Mouse (Mus musculus) liver, embryonic 13.5 days (tissue): ENCODE data around the gene Gm49322. TPM values are rescaled to one million over a fixed set of nuclear protein-coding genes. Genes with fewer than 3 reads are reported as not detected.
A peak's percentile ranks its signal among the peaks of the same experiment; 100 is the strongest.

ENCODE experiments used
- ATAC-seq: fragments of 200-750 bp; cut with Nextera tagmentation; 2 replicates; pipeline ENCODE4 v1.8.0; 2017; ENCODE audit warnings: low read depth, mild to moderate bottlenecking, moderate number of reproducible peaks, moderate library complexity
- DNase-seq: peaks from one replicate; pipeline ENCODE4 v3.0.0; 2022
- H3K27ac ChIP-seq: fragments of 300-500 bp; sonication (generic); 2 replicates; pipeline ENCODE4 v1.5.1; 2015; ENCODE audit warnings: moderate library complexity, mild to moderate bottlenecking, inconsistent platforms
- H3K27me3 ChIP-seq: fragments of 300-500 bp; sonication (generic); 2 replicates; pipeline ENCODE4 v1.6.1; 2015; ENCODE audit warnings: mild to moderate bottlenecking, inconsistent platforms
- H3K36me3 ChIP-seq: fragments of 300-500 bp; sonication (generic); 2 replicates; pipeline ENCODE4 v1.6.1; 2015; ENCODE audit warnings: mild to moderate bottlenecking, inconsistent platforms
- H3K4me1 ChIP-seq: fragments of 300-500 bp; sonication (generic); replicated peaks from 2 replicates; pipeline ENCODE4 v1.6.1; 2015; ENCODE audit warnings: inconsistent platforms
- H3K4me2 ChIP-seq: fragments of 300-500 bp; sonication (generic); 2 replicates; pipeline ENCODE4 v1.6.1; 2015; ENCODE audit warnings: inconsistent platforms, mild to moderate bottlenecking, moderate library complexity
- H3K4me3 ChIP-seq: fragments of 300-500 bp; sonication (generic); replicated peaks from 2 replicates; pipeline ENCODE4 v1.5.1; 2015; ENCODE audit warnings: mild to moderate bottlenecking, inconsistent platforms
- H3K9ac ChIP-seq: fragments of 300-500 bp; sonication (generic); 2 replicates; pipeline ENCODE4 v1.6.1; 2015; ENCODE audit warnings: mild to moderate bottlenecking, inconsistent platforms
- H3K9me3 ChIP-seq: fragments of 300-500 bp; sonication (generic); replicated peaks from 2 replicates; pipeline ENCODE4 v1.6.1; 2016; ENCODE audit warnings: inconsistent platforms
- WGBS: fragments of 180-500 bp; shearing (Covaris S2); methylation state at CpG from one replicate; pipeline ENCODE4 v1.1.7; 2015; ENCODE audit not compliant: insufficient replicate concordance; 5-methylcytosine and 5-hydroxymethylcytosine counted together
- polyA plus RNA-seq: library from polyadenylated mRNA; unstranded; fragments of >200 nt; fragmentation: Nextera tagmentation; extraction: Ambion mirVana; gene quantifications from 2 replicates; pipeline ENCODE4 v1.2.1, GENCODE M21; 2015

The Gm49322 gene
- polyA plus RNA-seq, 1 experiment from 2014 or later, result 1.5 TPM

GRCm38 (mm10) chr10:80584642-80585552 lies 20.9 kb upstream of the Gm49322 start:
- peaks cover 71% of the 10 kb centered on the region for H3K4me1 ChIP-seq
- peak overlapping the region; percentile 50; the same call in 1 of the 2 replicates for H3K27ac ChIP-seq
- WGBS, result 66% methylated on average over 12 of the region's 12 CpGs
- H3K27me3 ChIP-seq, result no peaks in the 10 kb centered on the region
- peaks cover 47% of the 10 kb centered on the region for H3K36me3 ChIP-seq
- DNase-seq (no peak), ATAC-seq (no peak; the same call in 1 of the 2 replicates)
- peak overlapping the region; percentile 26 for H3K9ac ChIP-seq
- no peak overlapping the region for H3K4me3 ChIP-seq
- no peaks in the 10 kb centered on the region for H3K9me3 ChIP-seq
- no peak overlapping the region for H3K4me2 ChIP-seq

- peak overlapping the region; percentile 29; the same call in 1 of the 2 replicates for H3K27ac ChIP-seq
- no peak overlapping the region for H3K4me2 ChIP-seq
- peaks cover 68% of the 10 kb centered on the region for H3K4me1 ChIP-seq
- 87% methylated on average over 8 of the region's 8 CpGs for whole genome bisulfite sequencing
- H3K9ac ChIP-seq, result 0 out of 2 replicates have a peak overlapping the region, but pooled peaks have one; percentile 4
- ATAC-seq (no peak), DNase-seq (no peak)
- no peaks in the 10 kb centered on the region for H3K9me3 ChIP-seq
- H3K4me3 ChIP-seq, result no peak overlapping the region
- peaks cover 47% of the 10 kb centered on the region for H3K36me3 ChIP-seq
- H3K27me3 ChIP-seq, result no peaks in the 10 kb centered on the region
These were observed 20.2 kb upstream of the Gm49322 start for GRCm38 (mm10) chr10:80585581-80585980.

- Histone ChIP-seq H3K27ac (peak overlapping the region; percentile 29), H3K9me3 (no peaks in the 10 kb centered on the region), H3K4me2 (peak overlapping the region; percentile 21; the same call in 1 of the 2 replicates), H3K9ac (no peak overlapping the region), H3K4me3 (no peak overlapping the region; the same call in 1 of the 2 replicates), H3K27me3 (no peaks in the 10 kb centered on the region), H3K4me1 (peaks cover 77% of the 10 kb centered on the region), H3K36me3 (peaks cover 47% of the 10 kb centered on the region)
- DNase-seq (no peak), ATAC-seq (no peak)
- WGBS, result 92% methylated on average over 45 of the region's 51 CpGs
These were observed 19.2 kb upstream of the Gm49322 start for GRCm38 (mm10) chr10:80586407-80587304.

DNA sequence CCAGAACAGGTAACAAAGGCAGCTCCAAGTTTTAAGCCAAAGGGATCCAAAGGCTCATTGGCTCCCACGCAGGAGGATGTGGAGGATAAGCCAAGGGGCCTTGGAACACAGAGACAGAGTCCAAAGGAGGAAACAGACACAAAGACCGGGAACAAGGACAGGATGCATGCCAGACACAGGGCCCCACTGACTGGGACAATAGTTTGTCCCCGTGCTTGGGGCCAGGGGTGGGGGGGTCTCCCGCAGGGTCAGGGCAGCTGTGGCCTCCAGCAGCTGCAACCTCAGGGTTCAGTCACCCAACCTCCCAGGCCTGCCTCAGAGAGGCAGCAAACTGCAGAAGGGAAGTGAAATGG lies 18.5 kb upstream of the Gm49322 start:
- Histone ChIP-seq H3K36me3 (peaks cover 43% of the 10 kb centered on the region), H3K27ac (peak overlapping the region; percentile 29; the same call in 1 of the 2 replicates), H3K9me3 (no peaks in the 10 kb centered on the region), H3K4me3 (no peak overlapping the region; the same call in 1 of the 2 replicates), H3K27me3 (no peaks in the 10 kb centered on the region), H3K4me2 (peak overlapping the region; percentile 21; the same call in 1 of the 2 replicates), H3K9ac (no peak overlapping the region), H3K4me1 (peaks cover 77% of the 10 kb centered on the region)
- ATAC-seq (no peak), DNase-seq (no peak)
- 66% methylated on average over 4 of the region's 4 CpGs for WGBS

DNA sequence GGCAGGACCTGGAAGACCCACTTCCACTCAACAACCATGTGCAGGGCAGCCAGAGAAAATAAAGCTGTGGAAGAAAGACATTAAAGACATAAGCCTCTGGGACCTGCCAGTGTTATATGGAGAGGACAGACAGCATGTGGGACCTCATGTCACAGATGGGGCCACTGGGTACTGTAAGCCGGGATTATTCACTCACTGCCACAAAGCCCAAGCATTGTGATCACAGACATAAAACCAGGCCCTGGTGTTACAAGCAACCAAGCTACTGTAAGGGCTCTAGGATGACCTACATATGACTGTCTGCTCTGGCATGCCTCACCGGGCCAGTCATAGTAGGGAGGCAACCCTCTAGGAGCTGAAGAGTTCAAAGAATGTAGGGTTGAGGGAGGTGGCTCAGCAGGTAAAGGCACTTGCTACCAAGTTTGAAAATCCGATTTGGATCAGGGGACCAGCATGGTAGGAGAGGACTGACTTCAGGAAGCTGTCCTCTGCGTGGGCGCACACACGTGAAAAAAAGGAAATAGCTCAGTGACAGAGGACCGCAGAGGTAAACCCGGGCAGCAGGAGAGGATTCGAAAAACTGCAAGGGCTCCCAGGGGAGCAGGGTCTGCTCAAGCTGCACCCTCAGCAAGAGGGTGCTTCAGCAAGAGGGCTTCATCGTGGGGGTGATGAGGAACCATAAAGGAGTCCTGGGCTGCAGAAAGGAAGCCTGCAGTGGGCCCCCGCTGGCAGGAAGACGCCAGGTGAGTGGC lies 16.5 kb upstream of the Gm49322 start:
- H3K27ac ChIP-seq, result peak overlapping the region; percentile 78
- peaks cover 65% of the 10 kb centered on the region for H3K4me1 ChIP-seq
- DNase-seq (no peak), ATAC-seq (no peak)
- peaks cover 25% of the 10 kb centered on the region for H3K36me3 ChIP-seq
- H3K4me2 ChIP-seq, result peak overlapping the region; percentile 99
- peak overlapping the region; percentile 99 for H3K9ac ChIP-seq
- H3K9me3 ChIP-seq, result no peaks in the 10 kb centered on the region
- H3K4me3 ChIP-seq, result peak overlapping the region; percentile 99
- WGBS, result 10% methylated on average over 12 of the region's 12 CpGs
- H3K27me3 ChIP-seq, result no peaks in the 10 kb centered on the region

GRCm38 (mm10) chr10:80589879-80590854 lies 15.7 kb upstream of the Gm49322 start, which contains the start of gene Abhd17a:
Abhd17a (minus strand) TSS chr10:80590341.
- Histone ChIP-seq H3K4me2 (peak within 1 kb of the TSS; percentile 99), H3K4me1 (peaks cover 56% of the 10 kb centered on the region), H3K9ac (peak within 1 kb of the TSS; percentile 99), H3K4me3 (peak within 1 kb of the TSS; percentile 99), H3K36me3 (peaks cover 18% of the 10 kb centered on the region), H3K27me3 (no peaks in the 10 kb centered on the region), H3K9me3 (no peaks in the 10 kb centered on the region), H3K27ac (peak within 1 kb of the TSS; percentile 78)
- peak; percentile 95 for ATAC-seq
- WGBS, result under 1% methylated on average over 73 of the region's 73 CpGs
- peak; percentile 94 for DNase-seq

GRCm38 (mm10) chr10:80596318-80596717 lies 9.5 kb upstream of the Gm49322 start:
- ATAC-seq (no peak), DNase-seq (no peak)
- H3K27me3 ChIP-seq, result no peaks in the 10 kb centered on the region
- H3K4me1 ChIP-seq, result peaks cover 51% of the 10 kb centered on the region
- WGBS, result 51% methylated on average over 4 of the region's 4 CpGs
- H3K9ac ChIP-seq, result peak overlapping the region; percentile 39; the same call in 1 of the 2 replicates
- no peak overlapping the region for H3K4me2 ChIP-seq
- no peaks in the 10 kb centered on the region for H3K36me3 ChIP-seq
- H3K9me3 ChIP-seq, result no peaks in the 10 kb centered on the region
- H3K27ac ChIP-seq, result peak overlapping the region; percentile 7; the same call in 1 of the 2 replicates
- H3K4me3 ChIP-seq, result no peak overlapping the region

- under 1% methylated on average over 54 of the region's 54 CpGs for WGBS
- H3K36me3 ChIP-seq, result peaks cover 23% of the 10 kb centered on the region
- no peaks in the 10 kb centered on the region for H3K27me3 ChIP-seq
- ATAC-seq (peak; percentile 85), DNase-seq (peak; percentile 93)
- H3K27ac ChIP-seq, result peak within 1 kb of the TSS; percentile 94
- H3K9ac ChIP-seq, result peak within 1 kb of the TSS; percentile 77
- H3K4me2 ChIP-seq, result peak within 1 kb of the TSS; percentile 92
- peaks cover 83% of the 10 kb centered on the region for H3K4me1 ChIP-seq
- no peaks in the 10 kb centered on the region for H3K9me3 ChIP-seq
- H3K4me3 ChIP-seq, result peak within 1 kb of the TSS; percentile 69
These were observed 3.0 kb upstream of the Gm49322 start, which contains the start of the genes Scamp4 and Adat3 for GRCm38 (mm10) chr10:80602698-80603325. Scamp4 (plus strand) TSS chr10:80602872. Adat3 (plus strand) TSS chr10:80602880.

- Histone ChIP-seq H3K4me2 (peak overlapping the region; percentile 92), H3K9me3 (no peaks in the 10 kb centered on the region), H3K9ac (peak overlapping the region; percentile 77), H3K4me3 (peak overlapping the region; percentile 69), H3K27me3 (no peaks in the 10 kb centered on the region), H3K4me1 (peaks cover 83% of the 10 kb centered on the region), H3K36me3 (peaks cover 28% of the 10 kb centered on the region), H3K27ac (peak overlapping the region; percentile 94)
- DNase-seq, result no peak
- 18% methylated on average over 7 of the region's 7 CpGs for WGBS
- peak; percentile 19 for ATAC-seq
These were observed 2.5 kb upstream of the Gm49322 start for GRCm38 (mm10) chr10:80603364-80603763.
